Mouse (Mus musculus): ENCODE measurements at regions not wholly inside any gene's neighbourhood (a gene's known extent, or its start where the extent isn't known, plus 50 kb on each side); places are given as distances from the start of the nearest gene placed in this dataset.

- H3K9me3 ChIP-seq, result no peaks in the 10 kb centered on the region
- H3K27me3 ChIP-seq (ENCODE audit: insufficient read depth, poor library complexity, severe bottlenecking), result no peaks in the 10 kb centered on the region
- H3K4me3 ChIP-seq, result no peak overlapping the region
- DNase-seq (ENCODE audit: low spot score), result no peak
- no peaks in the 10 kb centered on the region for H3K36me3 ChIP-seq
- no peak overlapping the region for H3K27ac ChIP-seq
- peaks cover 8% of the 10 kb centered on the region; the same call in 1 of the 2 replicates for H3K4me1 ChIP-seq (replicated peaks)
These were observed 62.1 kb upstream of the Pfn2 start for GRCm38 (mm10) chr3:57910020-57910419.

GRCm38 (mm10) chr3:57911831-57912596 is 64.1 kb upstream of the Pfn2 start:
- DNase-seq (ENCODE audit: low spot score), result peak; percentile 13
- H3K36me3 ChIP-seq, result no peaks in the 10 kb centered on the region
- H3K4me3 ChIP-seq, result peak overlapping the region; percentile 36
- H3K4me1 ChIP-seq (replicated peaks), result peaks cover 8% of the 10 kb centered on the region; the same call in 1 of the 2 replicates
- WGBS, result 20% methylated on average over 16 of the region's 16 CpGs
- no peaks in the 10 kb centered on the region for H3K27me3 ChIP-seq (ENCODE audit: insufficient read depth, poor library complexity, severe bottlenecking)
- peak overlapping the region; percentile 57 for H3K27ac ChIP-seq
- H3K9me3 ChIP-seq, result no peaks in the 10 kb centered on the region

GRCm38 (mm10) chr3:57912650-57913343 is 64.9 kb upstream of the Pfn2 start:
- no peak for DNase-seq (ENCODE audit: low spot score)
- no peaks in the 10 kb centered on the region for H3K27me3 ChIP-seq (ENCODE audit: insufficient read depth, poor library complexity, severe bottlenecking)
- WGBS, result 50% methylated on average over 7 of the region's 7 CpGs
- no peak overlapping the region; the same call in 1 of the 2 replicates for H3K4me3 ChIP-seq
- H3K36me3 ChIP-seq, result no peaks in the 10 kb centered on the region
- H3K27ac ChIP-seq, result no peak overlapping the region
- peaks cover 8% of the 10 kb centered on the region; the same call in 1 of the 2 replicates for H3K4me1 ChIP-seq (replicated peaks)
- no peaks in the 10 kb centered on the region for H3K9me3 ChIP-seq

- Histone ChIP-seq H3K36me3 (no peaks in the 10 kb centered on the region), H3K9me3 (no peaks in the 10 kb centered on the region), H3K4me3 (no peak overlapping the region), H3K27ac (no peak overlapping the region), H3K4me1 (replicated peaks) (peaks cover 8% of the 10 kb centered on the region; the same call in 1 of the 2 replicates), H3K27me3 (ENCODE audit: insufficient read depth, poor library complexity, severe bottlenecking) (no peaks in the 10 kb centered on the region)
- 83% methylated on average over 3 of the region's 3 CpGs for WGBS
- DNase-seq (ENCODE audit: low spot score), result no peak
These were observed 66.8 kb upstream of the Pfn2 start for GRCm38 (mm10) chr3:57914687-57915086.

- Histone ChIP-seq H3K4me1 (replicated peaks) (no peaks in the 10 kb centered on the region), H3K4me3 (no peak overlapping the region), H3K9me3 (no peaks in the 10 kb centered on the region), H3K27ac (no peak overlapping the region), H3K36me3 (no peaks in the 10 kb centered on the region), H3K27me3 (ENCODE audit: insufficient read depth, poor library complexity, severe bottlenecking) (no peaks in the 10 kb centered on the region)
- no peak for DNase-seq (ENCODE audit: low spot score)
- 90% methylated on average over 2 of the region's 2 CpGs for WGBS
These were observed 71.0 kb upstream of the Pfn2 start for GRCm38 (mm10) chr3:57918913-57919312.

GRCm38 (mm10) chr3:57919390-57920089 is 71.7 kb upstream of the Pfn2 start:
- Histone ChIP-seq H3K36me3 (no peaks in the 10 kb centered on the region), H3K4me1 (replicated peaks) (no peaks in the 10 kb centered on the region), H3K27ac (no peak overlapping the region), H3K4me3 (no peak overlapping the region), H3K9me3 (no peaks in the 10 kb centered on the region), H3K27me3 (ENCODE audit: insufficient read depth, poor library complexity, severe bottlenecking) (no peaks in the 10 kb centered on the region)
- WGBS, result 78% methylated on average over 5 of the region's 5 CpGs
- no peak for DNase-seq (ENCODE audit: low spot score)

GRCm38 (mm10) chr3:57920090-57920432 is 72.2 kb upstream of the Pfn2 start:
- Histone ChIP-seq H3K4me3 (no peak overlapping the region), H3K4me1 (replicated peaks) (no peaks in the 10 kb centered on the region), H3K9me3 (no peaks in the 10 kb centered on the region), H3K27me3 (ENCODE audit: insufficient read depth, poor library complexity, severe bottlenecking) (no peaks in the 10 kb centered on the region), H3K27ac (no peak overlapping the region), H3K36me3 (no peaks in the 10 kb centered on the region)
- WGBS, result 40% methylated on average over 1 of the region's 1 CpGs
- DNase-seq (ENCODE audit: low spot score), result no peak

- Histone ChIP-seq H3K27ac (no peak overlapping the region), H3K4me3 (no peak overlapping the region), H3K27me3 (ENCODE audit: insufficient read depth, poor library complexity, severe bottlenecking) (no peaks in the 10 kb centered on the region), H3K9me3 (no peaks in the 10 kb centered on the region), H3K4me1 (replicated peaks) (no peaks in the 10 kb centered on the region), H3K36me3 (no peaks in the 10 kb centered on the region)
- whole genome bisulfite sequencing, result 89% methylated on average over 2 of the region's 2 CpGs
- DNase-seq (ENCODE audit: low spot score), result no peak
These were observed 73.4 kb upstream of the Pfn2 start for GRCm38 (mm10) chr3:57921071-57921882.

GRCm38 (mm10) chr3:57923061-57923460 is 75.2 kb upstream of the Pfn2 start:
- 83% methylated on average over 3 of the region's 3 CpGs for WGBS
- Histone ChIP-seq H3K27ac (no peak overlapping the region), H3K36me3 (no peaks in the 10 kb centered on the region), H3K9me3 (no peaks in the 10 kb centered on the region), H3K4me1 (replicated peaks) (no peaks in the 10 kb centered on the region), H3K4me3 (no peak overlapping the region), H3K27me3 (ENCODE audit: insufficient read depth, poor library complexity, severe bottlenecking) (no peaks in the 10 kb centered on the region)
- DNase-seq (ENCODE audit: low spot score), result no peak

- 90% methylated on average over 3 of the region's 3 CpGs for WGBS
- no peak overlapping the region for H3K27ac ChIP-seq
- H3K9me3 ChIP-seq, result no peaks in the 10 kb centered on the region
These were observed 85.0 kb upstream of the Pfn2 start for GRCm38 (mm10) chr3:57932657-57933539.

GRCm38 (mm10) chr3:57935042-57935610 is 87.2 kb upstream of the Pfn2 start:
- H3K36me3 ChIP-seq, result no peaks in the 10 kb centered on the region
- no peaks in the 10 kb centered on the region for H3K4me1 ChIP-seq (replicated peaks)
- WGBS, result 76% methylated on average over 5 of the region's 5 CpGs
- H3K27ac ChIP-seq, result no peak overlapping the region
- no peak for DNase-seq (ENCODE audit: low spot score)
- no peaks in the 10 kb centered on the region for H3K27me3 ChIP-seq (ENCODE audit: insufficient read depth, poor library complexity, severe bottlenecking)
- no peaks in the 10 kb centered on the region for H3K9me3 ChIP-seq
- H3K4me3 ChIP-seq, result no peak overlapping the region

More at GRCm38 (mm10) chr3:57932657-57933539, 85.0 kb upstream of the Pfn2 start:
- Histone ChIP-seq H3K4me3 (no peak overlapping the region), H3K27me3 (ENCODE audit: insufficient read depth, poor library complexity, severe bottlenecking) (no peaks in the 10 kb centered on the region), H3K36me3 (no peaks in the 10 kb centered on the region), H3K4me1 (replicated peaks) (no peaks in the 10 kb centered on the region)
- no peak for DNase-seq (ENCODE audit: low spot score)

All from hindbrain, embryonic 10.5 days (tissue).